Comparison of ENCODE assay signal across 10 mouse cellular contexts in genomic region chr9:73089222-73089920, GRCm38 (mm10). TPM values are rescaled to one million over a fixed set of nuclear protein-coding genes. Genes with fewer than 3 reads are reported as not detected.
A peak's percentile ranks its signal among the peaks of the same experiment; 100 is the strongest.
DNase-seq lines count a peak whose midpoint lies in the region; ATAC-seq lines count a peak whose summit lies in the region.
"Had no signal": no experiment of that assay in that cellular context is flagged by ENCODE, and none has a peak within 500 bp of the region (broad histone marks: within the 10 kb centered on the region; RNA-seq: fewer than 3 reads in every experiment).

No protein-coding gene starts in this region.

- peaks cover 3% of the 10 kb centered on the region for H3K4me1 ChIP-seq in liver, embryonic 11.5 days (replicated peaks; ENCODE audit: control insufficient read depth, insufficient read depth, low read length)
- peaks cover 11% of the 10 kb centered on the region for H3K4me1 ChIP-seq in liver, embryonic 12.5 days
- H3K4me1 ChIP-seq: limb, embryonic 13.5 days had no signal

- H3K27ac ChIP-seq in liver, embryonic 11.5 days (ENCODE audit: low read depth, low read length), result peak overlapping the region; percentile 43; the same call in 1 of the 2 replicates
- 0 out of 2 replicates have a peak overlapping the region, but pooled peaks have one; percentile 40 for H3K27ac ChIP-seq in liver, embryonic 12.5 days
- H3K27ac ChIP-seq: limb, embryonic 13.5 days had no signal

- H3K36me3 ChIP-seq in liver, embryonic 11.5 days (ENCODE audit: control insufficient read depth, insufficient read depth, low read length), result no peaks in the 10 kb centered on the region
- H3K36me3 ChIP-seq in liver, embryonic 12.5 days, result no peaks in the 10 kb centered on the region

- H3K4me3 ChIP-seq in liver, embryonic 11.5 days (ENCODE audit: low read depth, low read length), result no peak overlapping the region
- H3K4me3 ChIP-seq in liver, embryonic 12.5 days, result no peak overlapping the region
- H3K4me3 ChIP-seq: limb, embryonic 13.5 days had no signal

- H3K4me2 ChIP-seq in liver, embryonic 11.5 days, result no peak overlapping the region
- no peak overlapping the region for H3K4me2 ChIP-seq in liver, embryonic 12.5 days
- H3K4me2 ChIP-seq: limb, embryonic 13.5 days had no signal

- no peak for DNase-seq in liver, embryonic 11.5 days (ENCODE audit: low spot score)
- no peak for DNase-seq in liver
- DNase-seq in thymus, postnatal 25 days, result peak; percentile 65
- DNase-seq in urinary bladder, postnatal 4 days (ENCODE audit: low spot score in 2 of 2), result no peak
- no peak for DNase-seq in layer of hippocampus, adult 18-20 months (ENCODE audit: low spot score in 2 of 2)
- no peak for DNase-seq in layer of hippocampus, adult 8-10 months (ENCODE audit: low spot score in 2 of 2)

- H3K9ac ChIP-seq in liver, embryonic 11.5 days (ENCODE audit: low read depth, low read length), result no peak overlapping the region
- no peak overlapping the region for H3K9ac ChIP-seq in liver, embryonic 12.5 days
- H3K9ac ChIP-seq: limb, embryonic 13.5 days had no signal

- no peak for ATAC-seq in liver, embryonic 11.5 days (replicated peaks; ENCODE audit: low FRiP score)
- ATAC-seq in liver, embryonic 12.5 days, result no peak
- ATAC-seq in megakaryocyte progenitor cell, adult 5-6 weeks (replicated peaks; ENCODE audit: poor library complexity), result peak; percentile 76

- no peaks in the 10 kb centered on the region for H3K27me3 ChIP-seq in liver, embryonic 11.5 days (replicated peaks; ENCODE audit: control insufficient read depth, insufficient read depth, low read length)
- H3K27me3 ChIP-seq in liver, embryonic 12.5 days (replicated peaks), result 0 out of 2 replicates have a peak, but pooled peaks cover under 1% of the 10 kb centered on the region
- H3K27me3 ChIP-seq: limb, embryonic 13.5 days had no signal

- H3K9me3 ChIP-seq in liver, embryonic 11.5 days (ENCODE audit: control insufficient read depth, low read length), result no peaks in the 10 kb centered on the region
- no peaks in the 10 kb centered on the region for H3K9me3 ChIP-seq in liver, embryonic 12.5 days (replicated peaks)
- H3K9me3 ChIP-seq: limb, embryonic 13.5 days had no signal

- 54% methylated on average over 16 of the region's 16 CpGs for WGBS in liver, embryonic 11.5 days
- WGBS in liver, embryonic 12.5 days (ENCODE audit: insufficient replicate concordance), result 41% methylated on average over 16 of the region's 16 CpGs

RNA-seq across cellular contexts. Expression of gene Khdc3, which starts 12.3 kb away (rescaled TPM):
- not detected in 2 replicates for polyA plus RNA-seq in liver, embryonic 11.5 days (2014; fragmentation: Nextera tagmentation; extraction: Ambion mirVana)
- polyA plus RNA-seq in liver, embryonic 12.5 days (2016; fragmentation: Nextera tagmentation; extraction: Ambion mirVana), result not detected in 2 replicates
- 0.44 and 0.78 TPM in 2 replicates for total RNA-seq in megakaryocyte progenitor cell, adult 5-6 weeks (2015)
- total RNA-seq in megakaryocyte progenitor cell, adult 5-6 weeks (2017), result 0.20 and 0.92 TPM in 2 replicates
- total RNA-seq in layer of hippocampus, adult 18-20 months (2021), result 1 to 10 TPM; 4.0 to 4.3 TPM
- total RNA-seq in layer of hippocampus, adult 8-10 months (2022), result 1 to 10 TPM; 3.0 to 5.4 (median 4.5) TPM
- polyA plus RNA-seq: heart, postnatal 0 days had no signal

RNA-seq across cellular contexts. Expression of gene Gm20509, which starts 12.9 kb away (rescaled TPM):
- polyA plus RNA-seq in liver, embryonic 11.5 days (2014; fragmentation: Nextera tagmentation; extraction: Ambion mirVana), result not detected in 2 replicates
- not detected in 2 replicates for polyA plus RNA-seq in liver, embryonic 12.5 days (2016; fragmentation: Nextera tagmentation; extraction: Ambion mirVana)
- total RNA-seq in megakaryocyte progenitor cell, adult 5-6 weeks (2015), result not detected in 2 replicates
- total RNA-seq in megakaryocyte progenitor cell, adult 5-6 weeks (2017), result 0.37 TPM in 1 of 2 replicates, not detected in the other
- 1 to 10 TPM; 1.0 to 1.1 TPM for total RNA-seq in layer of hippocampus, adult 18-20 months (2021)
- total RNA-seq in layer of hippocampus, adult 8-10 months (2022), result 1 to 10 TPM; 1.0 to 4.3 (median 1.3) TPM
- polyA plus RNA-seq: heart, postnatal 0 days; limb, embryonic 13.5 days had no signal

RNA-seq across cellular contexts. Expression of gene Rsl24d1, which starts 23.9 kb away (rescaled TPM):
- 156 and 157 TPM in 2 replicates for polyA plus RNA-seq in liver, embryonic 11.5 days (2014; fragmentation: Nextera tagmentation; extraction: Ambion mirVana)
- polyA plus RNA-seq in liver, embryonic 12.5 days (2016; fragmentation: Nextera tagmentation; extraction: Ambion mirVana), result 92.7 and 93.7 TPM in 2 replicates
- total RNA-seq in megakaryocyte progenitor cell, adult 5-6 weeks (2015), result 137 and 140 TPM in 2 replicates
- 232 and 254 TPM in 2 replicates for total RNA-seq in megakaryocyte progenitor cell, adult 5-6 weeks (2017)
- 10 to 100 TPM; 61.8 to 63.9 TPM for total RNA-seq in layer of hippocampus, adult 18-20 months (2021)
- 10 to 100 TPM; 55.8 to 64.9 (median 60.1) TPM for total RNA-seq in layer of hippocampus, adult 8-10 months (2022)

RNA-seq across cellular contexts. Expression of gene Rab27a, which starts 44.7 kb away (rescaled TPM):
- polyA plus RNA-seq in liver, embryonic 11.5 days (2014; fragmentation: Nextera tagmentation; extraction: Ambion mirVana), result 3.0 and 3.5 TPM in 2 replicates
- 4.8 and 5.2 TPM in 2 replicates for polyA plus RNA-seq in liver, embryonic 12.5 days (2016; fragmentation: Nextera tagmentation; extraction: Ambion mirVana)
- 63.5 and 65.1 TPM in 2 replicates for total RNA-seq in megakaryocyte progenitor cell, adult 5-6 weeks (2015)
- total RNA-seq in megakaryocyte progenitor cell, adult 5-6 weeks (2017), result 161 and 179 TPM in 2 replicates
- 10 to 100 TPM; 12.2 to 15.4 TPM for total RNA-seq in layer of hippocampus, adult 18-20 months (2021)
- total RNA-seq in layer of hippocampus, adult 8-10 months (2022), result 10 to 100 TPM; 17.1 to 18.2 (median 17.9) TPM

RNA-seq across cellular contexts. Expression of gene Pigb, which starts 49.2 kb away (rescaled TPM):
- 17.1 and 21.0 TPM in 2 replicates for polyA plus RNA-seq in liver, embryonic 11.5 days (2014; fragmentation: Nextera tagmentation; extraction: Ambion mirVana)
- 8.0 and 8.3 TPM in 2 replicates for polyA plus RNA-seq in liver, embryonic 12.5 days (2016; fragmentation: Nextera tagmentation; extraction: Ambion mirVana)
- 35.3 and 47.1 TPM in 2 replicates for total RNA-seq in megakaryocyte progenitor cell, adult 5-6 weeks (2015)
- 7.4 and 7.8 TPM in 2 replicates for total RNA-seq in megakaryocyte progenitor cell, adult 5-6 weeks (2017)
- total RNA-seq in layer of hippocampus, adult 18-20 months (2021), result 10 to 100 TPM; 12.7 TPM
- 10 to 100 TPM; 15.5 to 19.3 (median 17.3) TPM for total RNA-seq in layer of hippocampus, adult 8-10 months (2022)
